Mouse (Mus musculus) inflammation-experienced regulatory T-cells, adult 6 months (primary cell): Measurements from ENCODE around the gene Ccnl2. TPM values are rescaled to one million over a fixed set of nuclear protein-coding genes. Genes with fewer than 3 reads are reported as not detected.
A peak's percentile ranks its signal among the peaks of the same experiment; 100 is the strongest.
"Not testable (repeated sequence)": the region's sequence is repeated elsewhere in the genome, so short reads cannot be mapped to it uniquely, and the experiment has no call there.

ENCODE experiments used
- ATAC-seq: one replicate; pipeline ENCODE4 v1.8.0; 2017
- polyA plus RNA-seq, 3 experiments: library from polyadenylated mRNA; unstranded; fragments of 100-300 nt; shearing (Covaris generic); gene quantifications; one replicate each; pipeline ENCODE4 v1.2.1; 2017

Gene Ccnl2
- 100 to 1,000 TPM in 2 of 3 experiments, 10 to 100 TPM in 1; 83.8 to 128 (median 117) TPM for polyA plus RNA-seq

DNA sequence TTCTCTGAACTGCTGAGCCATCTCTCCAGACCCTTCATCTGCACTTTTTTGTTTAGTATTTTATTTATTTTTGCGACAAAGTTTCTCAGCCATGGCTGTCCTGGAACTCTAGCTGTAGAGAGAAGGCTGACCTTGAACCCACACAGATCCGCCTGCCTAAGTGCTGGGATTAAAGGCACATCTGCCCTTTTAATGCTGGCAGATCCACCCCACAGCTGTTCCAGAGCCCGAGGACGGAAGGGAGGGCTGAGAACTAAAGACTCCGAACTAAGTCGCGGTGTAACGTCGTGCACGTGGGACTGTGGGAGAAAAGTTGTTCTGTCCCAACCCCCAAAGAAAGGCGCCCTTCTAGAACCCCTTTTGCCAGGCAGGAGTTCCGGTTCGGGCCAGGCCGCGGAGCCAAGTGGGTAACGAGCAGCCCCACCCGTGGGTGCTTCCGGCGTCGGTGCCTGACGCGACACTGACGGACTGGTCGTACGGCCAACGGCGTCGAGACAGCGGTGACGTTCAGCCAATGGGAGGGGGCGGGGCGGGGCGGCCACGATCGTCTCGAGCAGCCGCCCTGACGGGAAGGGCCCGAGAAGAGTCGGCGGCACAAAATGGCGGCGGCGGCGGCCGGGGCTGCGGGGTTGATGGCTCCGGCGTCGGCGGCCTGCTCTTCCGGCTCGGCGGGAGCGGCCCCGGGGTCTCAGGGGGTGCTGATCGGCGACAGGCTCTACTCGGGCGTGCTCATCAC is at the start of gene Ccnl2:
Ccnl2 (plus strand) TSS at position 561 of the 736 bp plus-strand sequence.
- ATAC-seq: peak; percentile 99

DNA sequence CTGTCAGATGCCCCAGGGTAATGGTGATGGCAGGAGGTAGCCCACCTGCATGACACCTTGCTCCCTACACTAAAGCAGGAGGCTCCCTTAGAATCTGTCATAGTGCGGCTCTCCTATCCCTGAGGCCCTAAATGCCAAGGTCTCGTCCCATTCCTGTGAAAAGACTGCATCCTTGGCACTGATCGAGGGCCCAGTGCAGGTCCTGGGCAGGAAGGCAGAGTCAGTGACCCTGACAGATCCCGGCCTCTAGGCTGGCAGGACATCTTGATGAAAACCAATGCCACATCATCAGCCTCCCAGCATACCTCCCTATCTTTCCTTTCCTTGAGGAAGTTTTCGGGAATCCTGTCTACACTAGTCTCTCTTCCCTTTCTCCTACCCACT is 42.8 kb upstream of the Ccnl2 start:
- ATAC-seq: no peak

DNA sequence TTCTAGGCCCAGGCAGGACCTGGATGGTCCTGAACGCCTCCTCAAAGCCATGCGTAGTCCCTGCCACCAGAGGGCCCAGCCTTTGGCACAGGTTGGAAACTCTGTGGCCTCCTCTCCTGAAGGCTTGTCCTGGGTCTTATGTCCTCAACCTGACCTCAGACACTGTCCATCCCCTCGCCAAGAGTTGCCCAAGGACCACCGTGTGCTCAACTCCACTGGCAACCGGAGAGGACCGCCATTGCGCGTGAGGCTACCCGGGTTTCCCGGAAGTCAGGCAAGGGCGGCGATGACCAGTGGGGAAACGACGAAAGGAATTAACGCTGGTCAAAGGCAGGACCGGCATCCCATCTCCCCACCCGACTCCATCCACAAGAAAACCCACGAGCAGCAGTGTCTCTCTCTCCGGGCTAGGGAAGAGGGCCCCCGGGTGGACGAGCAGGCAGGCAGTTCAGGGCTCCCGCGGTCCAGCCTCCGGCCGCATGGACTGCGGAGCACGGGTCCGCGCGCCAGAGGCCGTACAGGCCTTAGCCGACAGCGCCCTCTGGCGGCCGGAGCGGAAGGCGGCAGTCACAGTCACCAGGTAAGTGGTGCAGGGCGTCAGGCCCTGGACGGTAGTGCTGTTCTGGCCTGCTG is 42.3 kb upstream of the Ccnl2 start:
- peak; percentile 62 for ATAC-seq

DNA sequence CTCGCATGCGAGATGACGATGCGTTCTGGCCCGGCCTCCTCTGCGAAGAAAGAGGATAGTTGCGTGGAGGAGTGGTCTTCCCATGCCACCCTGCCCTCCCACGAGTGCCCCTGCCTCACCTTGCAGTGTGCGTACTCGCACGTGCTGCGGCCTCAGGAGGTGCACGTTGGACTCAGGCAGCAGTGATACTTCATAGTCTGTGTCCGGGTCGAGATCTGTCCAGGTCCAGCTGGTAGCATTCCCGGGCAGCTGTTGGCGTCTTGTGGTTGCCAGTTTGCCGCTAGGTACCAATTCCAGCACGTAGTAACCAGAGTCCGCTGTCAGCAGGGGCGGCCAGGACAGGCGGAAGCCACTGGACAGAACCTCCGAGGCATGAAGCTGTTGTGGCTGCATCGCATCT is 41.7 kb upstream of the Ccnl2 start:
- ATAC-seq: no peak

DNA sequence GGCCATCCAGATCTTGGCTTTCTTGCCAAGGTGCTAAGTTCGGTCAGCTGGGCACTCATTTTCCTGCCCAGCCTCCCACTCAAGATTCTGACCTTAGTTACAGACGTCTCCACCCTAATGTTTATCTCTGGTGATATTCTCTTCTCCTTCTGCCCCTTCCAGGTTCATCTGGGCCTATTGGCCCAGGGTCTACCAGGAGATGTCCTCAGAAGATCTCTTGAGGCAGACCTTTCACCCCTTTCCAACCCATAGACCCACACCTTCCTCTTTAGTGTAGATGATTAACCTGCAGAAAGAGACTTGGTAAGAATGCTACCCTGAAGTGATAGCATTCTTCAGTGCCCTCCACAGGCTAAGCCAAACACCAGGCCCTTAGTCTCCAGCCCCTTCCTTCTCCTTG is 40.6 kb upstream of the Ccnl2 start:
- ATAC-seq: no peak

DNA sequence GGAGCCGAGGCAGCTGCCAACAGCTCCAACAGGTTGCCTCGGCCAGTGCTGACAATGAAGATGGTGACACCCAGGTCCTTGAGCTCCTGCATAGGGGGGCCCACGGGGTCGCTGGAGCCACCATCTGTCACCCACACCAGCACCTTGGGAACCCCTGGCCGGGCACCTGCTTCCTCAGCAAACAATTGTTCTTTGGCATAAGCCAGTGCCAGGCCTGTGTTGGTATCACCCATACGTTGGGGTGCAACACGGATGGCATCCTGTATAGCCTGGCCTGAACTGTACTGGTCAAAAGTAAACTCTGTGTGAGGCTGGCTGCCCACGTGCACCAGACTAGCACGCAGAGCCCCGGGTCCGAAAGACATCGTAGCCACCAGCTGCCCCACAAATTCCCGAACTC is 39.5 kb upstream of the Ccnl2 start:
- no peak for ATAC-seq

DNA sequence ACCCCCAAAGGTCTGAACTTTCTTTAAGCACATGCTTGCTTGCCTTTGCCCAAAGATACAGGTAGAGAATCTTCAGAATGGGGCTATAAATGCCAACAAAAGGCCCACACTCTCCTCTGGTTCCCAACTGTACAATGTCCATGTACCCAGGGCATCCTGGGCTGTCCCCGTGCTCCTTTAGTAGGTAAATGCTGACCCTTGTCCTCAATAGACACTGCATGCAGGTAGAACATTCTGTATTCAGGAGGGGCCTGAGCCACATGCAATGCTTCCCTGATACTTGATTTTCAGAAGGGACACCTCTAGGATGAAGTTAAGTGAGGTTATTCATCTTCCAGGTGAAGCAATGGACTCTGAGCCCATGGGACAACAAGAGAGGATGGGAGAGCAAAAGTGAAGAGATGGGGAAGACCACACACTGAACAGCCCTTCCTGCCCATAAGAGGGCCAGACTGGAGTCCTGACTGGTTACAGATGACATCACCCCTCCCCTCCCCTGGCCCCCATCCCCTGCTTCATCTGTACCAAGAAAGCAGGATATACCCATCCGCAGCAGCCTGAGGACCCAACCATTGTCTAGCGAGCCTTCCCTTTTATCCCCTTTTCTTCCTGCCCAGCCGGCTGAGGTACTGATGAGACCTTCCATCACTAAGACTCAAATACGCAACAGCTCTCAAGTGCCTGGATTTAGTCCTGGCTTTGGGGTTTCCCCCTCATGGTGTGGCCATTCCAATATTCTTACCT is 38.8 kb upstream of the Ccnl2 start:
- ATAC-seq: no peak

DNA sequence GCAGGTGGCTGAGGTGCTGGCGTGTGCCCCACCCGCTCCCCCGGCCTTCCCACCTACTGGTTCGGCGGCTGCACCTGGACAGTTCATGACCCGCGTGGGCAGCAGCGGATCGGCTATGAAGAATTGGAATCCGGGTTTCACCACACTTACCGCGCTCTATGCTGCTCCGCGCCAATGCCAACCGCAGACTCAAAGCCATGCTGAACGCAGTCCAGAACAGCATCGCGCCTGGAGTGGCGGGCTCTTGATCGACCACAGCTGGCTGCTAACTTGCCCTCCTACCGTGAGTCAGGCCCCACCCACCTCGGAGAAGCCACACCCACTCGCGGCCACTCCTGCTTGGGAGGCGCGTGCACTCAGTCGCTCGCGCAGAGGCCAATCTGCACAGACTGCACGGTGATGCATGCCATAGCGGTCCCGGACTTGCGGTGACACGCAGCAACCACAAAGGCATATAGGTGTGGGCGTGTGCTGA is 38.0 kb upstream of the Ccnl2 start, which contains the start of gene Vwa1:
Vwa1 (minus strand) TSS at position 419 of the 475 bp plus-strand sequence.
- peak; percentile 63 for ATAC-seq

DNA sequence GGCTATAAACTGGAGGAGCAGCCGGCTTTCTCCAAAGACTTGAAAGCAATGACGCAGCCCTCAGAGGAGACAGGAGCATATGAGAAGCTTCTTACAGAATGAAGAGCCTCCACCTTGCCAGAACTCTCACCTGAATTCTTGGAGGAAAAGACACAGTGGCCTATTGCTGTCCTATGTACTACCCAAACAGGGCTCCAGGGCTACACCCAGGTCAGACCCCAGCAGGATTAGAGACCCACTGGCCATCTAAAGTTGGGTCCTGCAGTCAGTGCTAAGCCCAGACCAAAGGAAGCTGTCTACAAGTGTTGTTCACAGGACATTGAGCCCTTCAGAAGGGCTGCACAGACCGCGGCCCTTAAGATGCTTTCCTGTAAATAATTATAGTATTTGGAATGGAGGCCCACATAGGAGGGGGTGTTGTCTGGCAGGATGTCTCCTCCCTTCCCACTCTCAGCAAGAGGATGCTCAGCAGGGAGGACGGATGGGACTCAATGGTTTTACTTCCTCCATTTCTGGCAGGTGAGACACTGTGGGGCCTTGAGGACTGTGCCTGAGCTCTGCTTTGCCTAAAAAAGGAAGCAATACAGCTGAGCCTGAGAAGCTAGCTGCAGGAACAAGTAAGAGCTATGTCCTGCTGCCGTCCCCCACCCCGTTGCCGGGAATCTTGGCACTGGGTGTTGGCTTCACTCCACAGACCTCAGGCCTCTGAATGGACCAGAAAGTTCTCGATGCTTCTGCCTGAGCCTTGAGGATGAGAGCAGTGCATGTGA is 37.1 kb upstream of the Ccnl2 start:
- ATAC-seq: no peak

DNA sequence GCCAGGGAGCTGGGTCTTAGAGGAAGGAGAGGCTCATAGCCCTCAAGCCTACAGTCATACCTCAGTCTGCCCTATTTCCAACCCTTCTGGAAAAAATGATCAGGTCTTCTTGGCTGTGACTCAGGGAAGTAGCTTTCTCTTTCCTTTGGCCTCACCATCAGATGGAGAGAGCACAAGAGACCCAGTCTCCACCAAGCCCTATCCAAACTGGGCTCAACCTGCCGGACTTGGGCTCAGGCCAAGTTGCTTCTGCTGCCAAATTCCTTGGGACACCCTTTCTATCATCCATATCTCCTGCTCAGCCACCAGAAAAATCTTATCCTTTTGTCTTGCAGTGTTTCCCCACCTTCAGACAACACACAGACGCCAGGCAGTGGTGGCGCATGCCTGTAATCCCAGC is 36.4 kb upstream of the Ccnl2 start:
- no peak for ATAC-seq

DNA sequence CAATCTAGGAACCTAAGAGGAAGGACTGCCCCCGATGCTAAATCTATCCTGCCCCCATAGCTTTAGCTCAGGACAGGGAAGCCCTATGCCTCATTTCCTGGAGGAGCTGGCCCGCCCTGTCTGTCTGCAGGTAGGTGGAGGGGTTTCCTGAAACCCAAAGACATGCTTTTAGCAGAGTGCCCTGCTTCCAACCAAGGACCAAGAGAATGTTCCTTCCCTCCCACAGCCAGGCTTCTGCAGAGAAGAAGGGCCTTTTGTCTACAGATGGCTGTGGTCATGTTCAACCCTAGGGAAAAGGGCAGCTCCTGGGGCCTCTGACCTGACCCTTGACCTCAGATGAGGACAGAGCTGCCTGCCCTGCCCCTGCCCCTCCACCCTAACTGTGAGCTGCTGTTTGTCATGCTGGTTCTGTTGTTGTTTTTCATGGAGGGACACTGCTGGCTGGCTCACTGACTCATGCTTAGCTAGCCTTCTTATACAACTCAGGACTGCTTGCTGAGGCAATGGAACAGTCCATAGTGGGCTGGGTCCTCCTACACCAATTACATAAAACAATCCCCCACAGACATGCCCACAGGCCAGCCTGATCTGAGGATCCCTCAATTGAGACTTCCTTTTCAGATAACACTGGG is 35.5 kb upstream of the Ccnl2 start:
- no peak for ATAC-seq

DNA sequence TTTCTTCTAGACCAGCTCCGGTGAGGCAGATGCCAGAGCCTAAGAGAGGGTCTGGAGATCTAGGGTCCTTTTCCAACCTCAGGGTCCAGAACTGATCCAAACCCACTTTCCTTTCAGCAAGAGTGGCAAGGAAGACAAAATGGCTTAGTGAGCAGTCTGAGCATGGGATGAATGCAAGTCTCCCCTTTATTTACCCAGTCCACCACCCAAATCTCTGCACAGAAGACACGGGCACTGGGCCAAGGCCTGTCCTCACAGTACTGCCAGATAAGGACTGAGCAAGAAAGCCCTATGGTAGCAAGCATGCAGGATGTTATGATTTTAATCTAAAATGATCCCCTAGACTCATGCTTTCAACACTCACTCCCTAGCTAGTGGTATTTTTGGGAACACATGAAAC is 34.5 kb upstream of the Ccnl2 start:
- ATAC-seq: no peak

DNA sequence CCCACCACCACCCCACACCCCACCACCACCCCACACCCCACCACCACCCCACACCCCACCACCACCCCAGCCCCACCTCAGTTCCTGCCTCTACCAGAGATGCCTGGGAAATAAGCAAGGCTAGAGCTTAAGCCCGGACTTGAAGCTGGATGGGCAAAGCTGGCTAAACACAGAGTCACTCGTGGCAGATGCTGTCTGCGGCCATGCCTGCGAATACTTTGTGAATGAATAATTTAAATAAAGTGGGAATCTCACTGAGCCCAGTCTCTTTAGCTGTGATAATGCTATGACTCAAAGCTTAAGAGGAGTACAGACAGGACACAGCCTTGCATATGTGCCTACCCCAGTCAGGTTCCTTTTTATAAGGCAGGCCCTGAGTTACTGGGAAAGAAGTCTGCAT is 32.8 kb upstream of the Ccnl2 start:
- ATAC-seq: no peak

DNA sequence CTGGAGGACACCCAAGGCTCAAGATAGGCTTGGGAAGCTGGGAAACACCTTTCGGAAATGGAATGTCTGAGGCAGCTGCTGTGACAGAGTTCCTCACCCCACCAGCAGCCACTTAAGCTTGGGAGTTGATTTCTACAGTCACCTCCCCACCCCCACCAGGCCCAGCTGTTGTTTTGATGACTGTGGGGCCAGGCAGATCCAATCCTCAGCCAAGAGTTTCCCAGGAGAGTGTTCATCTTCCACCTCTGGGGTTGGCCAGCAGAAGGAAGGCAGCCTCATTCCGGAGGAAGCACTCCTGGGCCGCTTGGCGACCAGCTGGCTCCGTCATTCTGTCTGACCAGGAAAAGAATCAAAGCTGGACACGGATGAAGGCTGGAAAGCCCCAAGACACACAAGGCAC is 31.4 kb upstream of the Ccnl2 start:
- no peak for ATAC-seq

DNA sequence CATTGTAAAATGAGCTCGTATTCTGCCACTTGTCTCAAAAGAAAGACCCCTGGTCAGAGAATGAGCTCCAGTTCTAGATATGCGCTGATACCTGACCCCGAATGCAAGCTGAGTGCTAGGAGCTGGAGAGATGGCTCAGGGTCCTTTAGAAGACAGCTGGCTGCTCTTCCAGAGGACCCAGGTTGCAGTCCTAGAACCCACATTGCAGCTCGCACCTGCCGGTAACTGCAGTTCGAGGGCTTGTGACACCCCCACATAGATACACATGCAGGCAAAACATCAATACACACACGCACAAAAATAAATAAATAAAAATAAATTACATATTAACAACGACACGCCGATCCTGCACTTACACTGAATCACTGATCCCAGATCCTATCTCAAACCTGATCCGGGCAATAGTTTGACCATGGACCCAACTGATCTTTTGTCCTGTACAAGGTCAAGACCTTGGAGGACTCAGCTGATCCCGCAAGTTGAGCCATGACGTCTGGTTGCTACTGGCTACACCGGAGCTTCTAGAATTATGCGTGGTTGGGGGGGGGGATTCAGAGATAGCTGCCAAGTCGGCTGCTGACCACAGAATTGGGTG is 28.7 kb upstream of the Ccnl2 start:
- ATAC-seq: no peak

DNA sequence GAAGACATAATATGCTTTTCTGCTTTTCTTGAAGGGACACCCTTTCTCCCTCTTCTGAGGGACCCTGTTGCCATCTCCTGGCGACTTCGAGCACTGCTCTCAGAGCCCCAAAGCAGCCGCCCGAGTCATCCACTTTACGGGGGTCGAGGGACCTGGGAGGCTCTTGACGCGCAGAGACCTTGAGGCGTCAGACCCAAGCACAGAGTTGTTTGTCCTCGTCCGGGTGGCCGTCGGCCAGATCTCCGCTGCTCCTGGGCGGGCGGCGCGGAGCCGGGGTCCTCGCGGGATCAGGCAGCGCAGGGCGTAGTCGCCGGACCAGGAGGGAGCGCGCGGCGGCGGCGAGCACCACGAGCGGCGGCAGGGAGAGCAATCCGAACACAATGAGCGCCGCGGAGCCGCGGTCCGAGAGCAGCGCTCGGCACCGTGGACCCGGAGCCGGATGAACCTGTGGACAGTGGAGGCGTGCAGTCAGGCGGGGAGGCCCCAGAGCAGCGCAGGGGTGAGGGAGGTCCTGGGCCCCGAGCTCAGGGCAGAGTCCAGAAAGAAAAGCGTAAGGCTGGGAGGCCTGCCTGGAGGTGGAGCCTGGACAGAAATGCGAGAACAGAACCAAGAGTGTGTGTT is 28.1 kb upstream of the Ccnl2 start:
- peak; percentile 56 for ATAC-seq

DNA sequence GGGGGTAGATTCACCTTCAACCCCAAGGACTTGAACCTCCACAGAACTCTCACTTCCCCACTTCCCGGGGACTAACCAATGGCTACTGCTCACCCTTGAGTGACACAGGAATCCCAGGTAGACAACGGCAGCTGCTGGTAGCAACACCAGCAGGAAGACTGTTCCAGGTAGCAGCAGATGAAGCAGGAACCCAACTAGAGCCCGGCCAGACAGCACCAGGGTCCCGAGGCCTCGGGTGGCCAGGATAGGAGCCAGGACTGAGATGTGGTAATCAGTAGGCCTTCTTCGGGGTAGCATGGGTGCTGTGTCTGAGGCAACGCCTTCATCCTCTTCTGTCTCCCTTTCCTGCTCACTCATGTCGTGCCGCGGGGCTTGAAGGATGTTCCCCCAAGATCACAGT is 27.0 kb upstream of the Ccnl2 start:
- no peak for ATAC-seq

DNA sequence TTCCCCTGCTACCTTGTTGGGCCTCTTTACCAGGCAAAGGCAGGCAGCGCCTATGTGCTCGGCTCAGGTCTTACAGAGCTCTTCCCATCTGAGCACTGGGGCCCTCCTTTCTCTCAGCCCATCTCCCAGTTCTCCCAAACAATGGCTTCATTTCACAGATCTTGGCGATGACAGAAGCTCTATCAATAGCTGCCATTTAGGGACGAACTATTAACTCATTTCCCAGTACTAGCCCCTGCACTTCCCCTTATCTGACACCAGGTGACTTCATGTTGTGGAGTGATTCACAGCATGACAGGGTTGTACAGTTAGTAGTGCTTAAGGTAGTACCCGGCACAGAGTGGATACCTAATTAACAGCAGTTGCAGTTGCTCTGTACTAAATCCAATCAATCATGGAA is 26.5 kb upstream of the Ccnl2 start, which contains the start of gene Tmem88b:
Tmem88b (minus strand) TSS at position 56 of the 400 bp plus-strand sequence.
- no peak for ATAC-seq

DNA sequence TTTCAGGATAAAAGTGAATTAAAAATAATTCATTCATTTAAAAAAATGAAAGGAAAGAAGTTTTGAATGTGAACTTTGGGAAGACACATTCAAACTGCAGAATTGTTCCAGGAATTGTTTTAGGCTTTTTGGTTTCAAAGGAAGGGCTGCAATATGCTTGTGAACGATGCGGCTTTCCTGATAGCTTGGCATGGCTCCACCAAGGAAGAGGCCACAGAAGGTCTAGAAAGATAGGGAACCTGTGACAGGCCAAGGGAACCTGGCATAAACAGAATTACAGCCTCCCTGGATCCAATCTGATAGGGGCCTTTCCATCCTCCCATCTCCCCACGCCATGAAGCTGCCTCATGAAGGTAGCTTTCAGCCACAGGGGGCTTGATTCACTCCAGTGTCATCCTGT is 24.0 kb upstream of the Ccnl2 start:
- no peak for ATAC-seq

DNA sequence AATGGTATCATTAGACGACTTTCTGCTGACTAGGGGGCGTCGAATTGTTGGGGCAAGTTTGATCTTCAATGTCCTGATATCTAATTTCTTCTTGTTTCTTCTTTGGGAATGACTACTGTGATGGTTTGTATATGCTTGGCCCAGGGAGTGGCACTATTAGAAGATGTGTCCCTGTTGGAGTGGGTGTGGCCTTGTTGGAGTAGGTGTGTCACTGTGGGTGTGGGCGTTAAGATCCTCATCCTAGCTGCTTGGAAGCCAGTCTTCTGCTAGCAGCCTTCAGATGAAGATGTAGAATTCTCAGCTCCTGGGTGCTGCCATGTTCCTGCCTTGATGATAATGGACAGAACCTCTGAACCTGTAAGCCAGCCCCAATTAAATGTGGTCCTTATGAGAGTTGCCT is 23.5 kb upstream of the Ccnl2 start:
- ATAC-seq: not testable (repeated sequence)

DNA sequence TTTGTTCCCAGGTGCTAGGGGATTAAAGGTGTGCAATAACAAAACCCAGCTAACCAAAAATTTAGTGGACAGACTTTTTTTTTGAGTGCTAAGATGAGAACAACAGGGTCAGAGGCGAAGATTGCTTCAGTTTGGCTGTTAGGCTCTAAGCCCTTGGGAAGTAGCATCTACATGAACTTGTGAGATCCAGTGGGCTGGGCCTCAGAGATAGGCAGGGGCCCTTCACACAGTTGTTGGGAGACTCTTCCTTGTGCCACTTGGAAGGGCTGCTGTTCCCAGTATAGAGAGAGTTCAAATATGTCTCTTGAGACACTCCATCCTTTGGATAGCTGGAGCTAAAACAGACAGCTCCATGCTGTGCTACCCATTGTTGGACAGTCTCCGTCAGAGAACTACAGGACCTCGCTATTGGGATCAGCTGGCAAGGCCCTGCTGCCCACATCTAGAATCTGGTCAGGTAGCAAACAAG is 22.2 kb upstream of the Ccnl2 start, which contains the start of gene Ankrd65:
Ankrd65 (plus strand) TSS at position 419 of the 469 bp plus-strand sequence.
- no peak for ATAC-seq
